Mouse (Mus musculus) MEL (cell line): ENCODE measurements around the gene T. TPM values are rescaled to one million over a fixed set of nuclear protein-coding genes. Genes with fewer than 3 reads are reported as not detected.

ENCODE experiments used
- DNase-seq: peaks from one replicate; pipeline ENCODE4 v3.0.0; 2011; ENCODE audit warnings: low read depth, low spot score
- H3K27ac ChIP-seq: 2 replicates; pipeline ENCODE4 v1.5.1; 2012; ENCODE audit warnings: low read depth, mild to moderate bottlenecking, control low read depth, low read length, moderate library complexity; ENCODE audit not compliant: control insufficient read depth
- H3K27me3 ChIP-seq, 2 experiments: fragments of 150-350 bp in 1 of 2; sonication (generic) in 1 of 2; 2 replicates each; pipeline ENCODE4 v1.6.1; 2012; ENCODE audit warnings: low read length in 2 of 2, mild to moderate bottlenecking in 2 of 2, improper control_type of control experiment in 1 of 2, moderate library complexity in 1 of 2; ENCODE audit not compliant: insufficient read depth in 2 of 2, control insufficient read depth in 1 of 2
- H3K36me3 ChIP-seq, 2 experiments: 2 replicates each; pipeline ENCODE4 v1.6.1; 2012 to 2014; ENCODE audit warnings: low read length in 2 of 2, improper control_type of control experiment in 1 of 2, inconsistent platforms in 1 of 2, mild to moderate bottlenecking in 1 of 2; ENCODE audit not compliant: insufficient read depth in 2 of 2, control insufficient read depth in 1 of 2
- H3K4me1 ChIP-seq, 2 experiments: fragments of 150-350 bp in 1 of 2; sonication (generic) in 1 of 2; 2 replicates each; pipeline ENCODE4 v1.6.1; 2012; ENCODE audit warnings: low read length in 2 of 2, improper control_type of control experiment in 1 of 2, mild to moderate bottlenecking in 1 of 2; ENCODE audit not compliant: insufficient read depth in 2 of 2, control insufficient read depth in 1 of 2
- H3K4me3 ChIP-seq, 2 experiments: fragments of 150-350 bp in 1 of 2; sonication (generic) in 1 of 2; 2 replicates each; pipeline ENCODE4 v1.5.1; 2012; ENCODE audit warnings: low read depth in 2 of 2, low read length in 2 of 2, mild to moderate bottlenecking in 2 of 2, moderate library complexity in 2 of 2, control low read depth in 1 of 2, improper control_type of control experiment in 1 of 2; ENCODE audit not compliant: control insufficient read depth in 1 of 2, insufficient read depth in 1 of 2
- H3K79me2 ChIP-seq: 2 replicates; pipeline ENCODE4 v1.6.1; 2012; ENCODE audit warnings: mild to moderate bottlenecking, low read length, moderate library complexity; ENCODE audit not compliant: control insufficient read depth, poor library complexity, insufficient read depth
- H3K9ac ChIP-seq: 2 replicates; pipeline ENCODE4 v1.6.1; 2012; ENCODE audit warnings: low read depth, mild to moderate bottlenecking, control low read depth, low read length, moderate library complexity; ENCODE audit not compliant: control insufficient read depth, poor library complexity, severe bottlenecking
- H3K9me3 ChIP-seq: fragments of 150-350 bp; sonication (generic); replicated peaks from 2 replicates; pipeline ENCODE4 v1.6.1; 2012; ENCODE audit warnings: mild to moderate bottlenecking, low read length, improper control_type of control experiment, moderate library complexity; ENCODE audit not compliant: insufficient read depth
- CHD1 ChIP-seq: IDR thresholded peaks from 2 replicates; pipeline ENCODE4 v1.6.1; 2012; ENCODE audit warnings: low read depth, mild to moderate bottlenecking, inconsistent platforms, low read length, improper control_type of control experiment
- CHD2 ChIP-seq: IDR thresholded peaks from 2 replicates; pipeline ENCODE4 v1.6.1; 2011; ENCODE audit warnings: low read length, improper control_type of control experiment
- CTCF ChIP-seq, 3 experiments: IDR thresholded peaks in 2 of 3; conservative IDR thresholded peaks in 1 of 3; 2 replicates each; pipeline ENCODE4 v1.5.1; 2011 to 2012; ENCODE audit warnings: low read length in 3 of 3, low read depth in 2 of 3, mild to moderate bottlenecking in 2 of 3, improper control_type of control experiment in 1 of 3, inconsistent platforms in 1 of 3, mixed read lengths in 1 of 3, moderate library complexity in 1 of 3; ENCODE audit not compliant: control insufficient read depth in 1 of 3, insufficient read depth in 1 of 3, poor library complexity in 1 of 3, severe bottlenecking in 1 of 3
- E2F4 ChIP-seq: IDR thresholded peaks from 2 replicates; pipeline ENCODE4 v1.6.1; 2011; ENCODE audit warnings: low read depth, low read length, improper control_type of control experiment, borderline replicate concordance
- ELF1 ChIP-seq: IDR thresholded peaks from 2 replicates; pipeline ENCODE4 v1.6.1; 2014; ENCODE audit warnings: low read depth, mild to moderate bottlenecking, inconsistent platforms, low read length, improper control_type of control experiment, moderate library complexity
- ETS1 ChIP-seq: IDR thresholded peaks from 2 replicates; pipeline ENCODE4 v1.6.1; 2012; ENCODE audit warnings: low read depth, mild to moderate bottlenecking, inconsistent platforms, low read length, improper control_type of control experiment, moderate library complexity
- MAFK ChIP-seq: IDR thresholded peaks from 2 replicates; pipeline ENCODE4 v1.6.1; 2011; ENCODE audit warnings: low read depth, mild to moderate bottlenecking, low read length, improper control_type of control experiment, borderline replicate concordance
- MAZ ChIP-seq: IDR thresholded peaks from 2 replicates; pipeline ENCODE4 v1.6.1; 2012; ENCODE audit warnings: low read depth, mild to moderate bottlenecking, inconsistent platforms, low read length, improper control_type of control experiment
- MXI1 ChIP-seq: IDR thresholded peaks from 2 replicates; pipeline ENCODE4 v1.6.1; 2011; ENCODE audit warnings: mild to moderate bottlenecking, low read depth, low read length, improper control_type of control experiment
- MYB ChIP-seq: IDR thresholded peaks from 2 replicates; pipeline ENCODE4 v1.6.1; 2011; ENCODE audit warnings: mild to moderate bottlenecking, low read depth, low read length, improper control_type of control experiment
- NRF1 ChIP-seq: IDR thresholded peaks from 2 replicates; pipeline ENCODE4 v1.6.1; 2014; ENCODE audit warnings: low read depth, mild to moderate bottlenecking, inconsistent platforms, low read length, improper control_type of control experiment, moderate library complexity; ENCODE audit not compliant: poor library complexity, insufficient read depth, severe bottlenecking
- POLR2A ChIP-seq, 2 experiments: IDR thresholded peaks; 2 replicates each; pipeline ENCODE4 v1.6.1; 2011 to 2012; ENCODE audit warnings: low read length in 2 of 2, mild to moderate bottlenecking in 2 of 2, control low read depth in 1 of 2, improper control_type of control experiment in 1 of 2, low read depth in 1 of 2, moderate library complexity in 1 of 2; ENCODE audit not compliant: control insufficient read depth in 1 of 2, insufficient read depth in 1 of 2, poor library complexity in 1 of 2
- POLR2AphosphoS2 ChIP-seq: IDR thresholded peaks from 2 replicates; pipeline ENCODE4 v1.6.1; 2011; ENCODE audit warnings: low read length, improper control_type of control experiment
- POLR2AphosphoS5 ChIP-seq: IDR thresholded peaks from 2 replicates; pipeline ENCODE4 v1.6.1; 2012; ENCODE audit warnings: low read depth, borderline replicate concordance, mild to moderate bottlenecking, inconsistent platforms, low read length, moderate library complexity, mixed read lengths
- RCOR1 ChIP-seq: IDR thresholded peaks from 2 replicates; pipeline ENCODE4 v1.6.1; 2012; ENCODE audit warnings: low read depth, mild to moderate bottlenecking, inconsistent platforms, low read length, improper control_type of control experiment
- SMC3 ChIP-seq: IDR thresholded peaks from 2 replicates; pipeline ENCODE4 v1.6.1; 2011; ENCODE audit warnings: low read depth, low read length, improper control_type of control experiment
- TAL1 ChIP-seq: IDR thresholded peaks from 2 replicates; pipeline ENCODE4 v1.6.1; 2012; ENCODE audit warnings: mild to moderate bottlenecking, inconsistent platforms, low read length, moderate library complexity, mixed read lengths
- TBP ChIP-seq: IDR thresholded peaks from 2 replicates; pipeline ENCODE4 v1.8.0; 2011; ENCODE audit warnings: low read depth, low read length, improper control_type of control experiment
- TCF12 ChIP-seq: IDR thresholded peaks from 2 replicates; pipeline ENCODE4 v1.6.1; 2014; ENCODE audit warnings: low read depth, mild to moderate bottlenecking, inconsistent platforms, low read length, improper control_type of control experiment, moderate library complexity
- USF1 ChIP-seq: IDR thresholded peaks from 2 replicates; pipeline ENCODE4 v1.6.1; 2014; ENCODE audit warnings: low read depth, mild to moderate bottlenecking, inconsistent platforms, low read length, improper control_type of control experiment, moderate library complexity
- USF2 ChIP-seq, 2 experiments: IDR thresholded peaks; 2 replicates each; pipeline ENCODE4 v1.6.1; 2011 to 2012; ENCODE audit warnings: improper control_type of control experiment in 2 of 2, low read length in 2 of 2, borderline replicate concordance in 1 of 2, inconsistent platforms in 1 of 2, low read depth in 1 of 2, mild to moderate bottlenecking in 1 of 2; ENCODE audit not compliant: insufficient read depth in 1 of 2
- ZC3H11A ChIP-seq: IDR thresholded peaks from 2 replicates; pipeline ENCODE4 v1.6.1; 2012; ENCODE audit warnings: low read depth, mild to moderate bottlenecking, inconsistent platforms, low read length, improper control_type of control experiment
- ZKSCAN1 ChIP-seq: IDR thresholded peaks from 2 replicates; pipeline ENCODE4 v1.6.1; 2012; ENCODE audit warnings: low read depth, mild to moderate bottlenecking, inconsistent platforms, low read length, improper control_type of control experiment, moderate library complexity
- polyA plus RNA-seq, 2 experiments: library from polyadenylated mRNA; stranded (reverse) in 1 of 2; unstranded in 1 of 2; fragments of >175 nt in 1 of 2; fragments of >200 nt in 1 of 2; gene quantifications; 2 replicates each; pipeline versions ENCODE4 v1.2.1 to v1.2.4; 2012; ENCODE audit warnings: low replicate concordance in 2 of 2, low read depth in 1 of 2; ENCODE audit not compliant: insufficient read length in 2 of 2, insufficient read depth in 1 of 2, missing spikeins in 1 of 2
- total RNA-seq: library from RNA; depleted of rRNA; stranded (reverse); fragments of 300-350 nt; gene quantifications from 2 replicates; pipeline ENCODE4 v1.2.3, GENCODE M21; 2012; rRNA removed

T gene
- not detected in 2 replicates for total RNA-seq
- polyA plus RNA-seq = not detected

DNA sequence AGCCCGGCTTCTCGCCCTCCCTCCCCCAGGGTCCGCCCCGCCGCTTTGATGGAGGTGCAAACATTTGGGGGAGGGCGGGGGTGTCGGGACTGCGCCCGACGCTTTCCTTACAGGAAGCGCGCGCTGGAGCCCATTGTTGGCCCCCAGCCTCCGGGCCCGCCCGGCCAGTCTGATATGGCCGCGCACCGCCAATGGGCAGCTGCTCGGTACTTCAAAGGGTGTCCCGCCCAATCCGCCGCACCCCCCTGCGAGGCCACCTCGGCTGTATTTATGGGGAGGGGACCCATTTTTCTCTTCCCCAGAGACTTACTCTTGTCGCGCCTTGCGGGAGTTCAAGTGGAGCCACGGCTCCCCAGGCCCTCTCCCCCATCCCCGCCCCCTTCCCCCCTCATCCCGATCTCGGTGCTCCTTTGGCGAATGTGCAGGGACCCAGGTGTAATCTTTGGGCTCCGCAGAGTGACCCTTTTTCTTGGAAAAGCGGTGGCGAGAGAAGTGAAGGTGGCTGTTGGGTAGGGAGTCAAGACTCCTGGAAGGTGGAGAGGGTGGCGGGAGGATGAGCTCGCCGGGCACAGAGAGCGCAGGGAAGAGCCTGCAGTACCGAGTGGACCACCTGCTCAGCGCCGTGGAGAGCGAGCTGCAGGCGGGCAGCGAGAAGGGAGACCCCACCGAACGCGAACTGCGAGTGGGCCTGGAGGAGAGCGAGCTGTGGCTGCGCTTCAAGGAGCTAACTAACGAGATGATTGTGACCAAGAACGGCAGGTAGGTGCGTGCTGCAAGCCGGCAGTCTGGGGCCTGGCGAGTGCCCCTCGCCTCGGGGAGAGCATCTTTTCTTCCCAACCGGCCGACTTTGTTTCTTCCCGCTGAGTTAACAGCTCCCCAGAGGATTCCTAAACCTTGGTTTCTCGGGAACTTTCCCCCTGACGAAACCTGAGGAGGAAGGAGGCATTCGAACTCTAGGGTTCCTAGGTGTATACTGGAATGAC is at the start of gene T:
Gene T, plus strand, starts transcription at position 446 of the 983 bp plus-strand sequence.
- no peak within 1 kb of the TSS for H3K27ac ChIP-seq
- H3K79me2 ChIP-seq = no peaks in the 10 kb centered on the region
- H3K4me1 ChIP-seq = no peaks in the 10 kb centered on the region
- no peak for TF ChIP-seq MXI1
- no peak for TF ChIP-seq E2F4
- H3K9ac ChIP-seq = no peak within 1 kb of the TSS
- no peak within 1 kb of the TSS for H3K4me3 ChIP-seq
- H3K9me3 ChIP-seq = no peaks in the 10 kb centered on the region
- no peaks in the 10 kb centered on the region for H3K36me3 ChIP-seq
- DNase-seq = no peak
- peaks cover 0 to 3% of the 10 kb centered on the region in 2 experiments; a peak in 2 of 4 replicates for H3K27me3 ChIP-seq

DNA sequence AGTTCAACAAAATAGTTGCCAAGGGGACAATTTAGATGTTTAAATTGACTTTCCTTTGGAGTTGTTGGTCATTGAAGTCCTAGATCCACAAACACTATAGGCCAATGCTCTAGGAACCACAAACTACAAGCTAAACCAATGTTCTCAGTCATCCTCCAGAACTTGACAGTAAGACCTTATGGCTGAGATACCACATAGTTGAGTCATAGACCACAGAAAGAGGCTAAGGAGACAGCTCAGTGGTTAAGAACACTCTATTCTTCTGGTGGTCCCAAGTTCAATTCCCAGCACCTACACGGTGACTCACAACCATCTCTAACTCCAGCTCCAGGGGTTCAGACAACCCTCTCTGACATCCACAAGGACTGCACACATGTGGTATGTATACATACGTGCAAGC is 48.8 kb upstream of the T start:
- H3K4me3 ChIP-seq = no peak overlapping the region
- no peak overlapping the region for H3K27ac ChIP-seq
- no peak for TF ChIP-seq CTCF (IDR thresholded peaks at IDR 0.05 in 2 of 3, conservative IDR thresholded peaks at IDR 0.05 in 1 of 3; ENCODE audit: control insufficient read depth in 1 of 3, insufficient read depth in 1 of 3, low read depth in 2 of 3, low read length in 3 of 3, poor library complexity in 1 of 3, severe bottlenecking in 1 of 3)
- TF ChIP-seq POLR2AphosphoS2 = no peak
- TF ChIP-seq RCOR1 = no peak
- TF ChIP-seq NRF1 = no peak
- TF ChIP-seq CHD2 = no peak
- TF ChIP-seq ELF1 = no peak
- no peak for TF ChIP-seq SMC3
- no peak for TF ChIP-seq TCF12
- no peak for TF ChIP-seq CHD1
- no peaks in the 10 kb centered on the region for H3K36me3 ChIP-seq
- H3K9me3 ChIP-seq = no peaks in the 10 kb centered on the region
- no peak for DNase-seq
- no peaks in the 10 kb centered on the region; a peak in 2 of 4 replicates for H3K27me3 ChIP-seq
- no peaks in the 10 kb centered on the region for H3K4me1 ChIP-seq
- H3K79me2 ChIP-seq = no peaks in the 10 kb centered on the region
- no peak overlapping the region for H3K9ac ChIP-seq

DNA sequence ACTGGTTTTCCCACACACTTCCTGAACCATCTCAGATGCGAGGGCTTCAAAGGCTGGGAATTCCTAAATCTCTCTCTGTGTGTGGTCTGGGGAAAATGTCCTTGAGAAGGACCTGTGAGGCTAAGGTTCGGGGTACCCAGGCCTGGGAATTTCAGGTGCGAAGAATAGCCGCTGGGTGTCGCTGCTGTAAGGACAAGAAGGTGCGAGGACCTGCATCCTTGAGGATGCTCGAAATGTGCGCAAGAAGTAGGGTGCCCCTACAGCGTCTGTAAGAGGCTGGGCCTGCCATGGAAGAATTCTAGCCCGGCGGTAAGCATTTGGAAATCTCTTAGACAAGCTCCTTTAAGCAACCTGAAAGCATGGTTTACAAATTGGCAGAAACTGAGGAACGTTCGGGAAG is 45.8 kb upstream of the T start:
- no peaks in the 10 kb centered on the region for H3K79me2 ChIP-seq
- H3K36me3 ChIP-seq = no peaks in the 10 kb centered on the region
- no peak overlapping the region for H3K27ac ChIP-seq
- no peaks in the 10 kb centered on the region for H3K4me1 ChIP-seq
- DNase-seq = no peak
- peaks cover 0 to 1% of the 10 kb centered on the region in 2 experiments; a peak in 1 of 4 replicates for H3K27me3 ChIP-seq
- H3K4me3 ChIP-seq = no peak overlapping the region
- TF ChIP-seq TCF12 (no peak), CHD2 (no peak), MAFK (no peak), MAZ (no peak), ZKSCAN1 (no peak), SMC3 (no peak), ZC3H11A (no peak), POLR2AphosphoS2 (no peak), RCOR1 (no peak), TAL1 (no peak), E2F4 (no peak), MYB (no peak), USF1 (no peak), USF2 (IDR thresholded peaks at IDR 0.05; ENCODE audit: borderline replicate concordance in 1 of 2, insufficient read depth in 1 of 2, low read depth in 1 of 2, low read length in 2 of 2) (no peak), POLR2A (IDR thresholded peaks at IDR 0.05; ENCODE audit: control insufficient read depth in 1 of 2, insufficient read depth in 1 of 2, low read depth in 1 of 2, low read length in 2 of 2, poor library complexity in 1 of 2) (no peak), TBP (no peak), POLR2AphosphoS5 (no peak), ETS1 (no peak)
- TF ChIP-seq, all 39 proteins: peak for 0
- H3K9ac ChIP-seq = no peak overlapping the region
- H3K9me3 ChIP-seq = no peaks in the 10 kb centered on the region
